Mouse (Mus musculus): Measurements from ENCODE around the gene Gnpat.

Gnpat gene

DNA sequence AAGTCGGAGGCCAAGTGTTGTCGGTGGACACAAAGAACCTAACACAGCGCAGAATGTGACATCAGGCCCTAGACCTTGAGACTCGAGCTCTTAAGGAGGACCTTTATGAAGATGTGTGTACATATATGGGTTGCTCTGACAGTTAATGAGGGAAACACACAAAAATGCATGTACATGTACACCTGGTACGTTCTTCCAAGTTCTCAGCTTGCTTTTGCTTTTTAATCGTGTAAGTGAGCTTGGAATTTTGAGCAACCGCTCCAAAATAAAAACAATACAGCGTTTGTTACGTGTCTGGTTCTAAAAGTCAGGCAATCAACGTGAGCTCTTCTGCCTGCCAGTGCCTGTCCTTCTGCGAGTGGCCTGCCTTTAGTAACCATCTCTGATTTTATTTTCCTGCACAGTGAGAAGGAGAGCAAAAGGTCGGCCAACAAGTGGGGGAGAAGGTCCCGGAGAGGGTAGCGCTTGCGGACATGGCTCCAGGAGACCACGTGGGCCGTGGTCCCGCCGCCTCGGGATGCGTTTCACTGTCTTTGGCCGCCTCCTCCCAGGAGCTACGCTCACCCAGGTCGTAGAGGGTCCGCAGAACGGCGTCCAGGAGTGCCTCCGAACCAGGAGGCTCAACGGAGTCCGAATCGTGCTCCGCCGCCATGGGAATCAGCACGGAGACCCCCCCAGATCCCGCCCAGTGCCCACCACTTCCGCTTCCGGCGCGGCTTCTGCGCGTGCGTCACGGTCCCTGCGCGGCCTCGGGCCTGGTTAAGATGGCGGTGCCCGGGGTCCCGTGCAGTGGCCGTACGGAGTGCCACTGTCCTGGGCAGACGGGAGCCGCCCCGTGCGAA, at the start of gene Gnpat, which contains the start of gene 2810004N23Rik:
Gene Gnpat, plus strand, starts transcription at position 713 of the 842 bp plus-strand sequence.
Gene 2810004N23Rik, minus strand, starts transcription at position 800 of the 842 bp plus-strand sequence.
- DNase-seq (ENCODE audit: low spot score in 2 of 2) = peak; percentile 91 to 92

DNA sequence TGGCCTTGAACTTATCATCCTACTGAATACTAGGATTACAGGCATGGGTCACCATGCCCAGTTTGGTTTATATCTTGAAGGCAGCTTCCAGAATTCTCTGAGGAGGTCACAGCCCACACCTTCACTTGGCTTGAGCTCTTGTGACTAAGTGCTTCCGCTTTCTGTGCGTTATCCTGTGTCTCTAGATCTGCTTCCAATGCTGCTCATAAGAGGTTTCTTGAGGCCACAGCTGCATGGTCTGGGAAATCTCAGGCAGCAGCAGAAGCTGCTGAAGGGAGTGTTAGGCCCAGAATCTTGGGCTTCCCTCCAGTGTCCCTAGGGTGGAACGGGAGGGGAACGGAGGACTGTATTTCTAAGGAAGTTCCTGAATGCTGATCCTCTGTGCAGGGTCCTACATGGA, 49.5 kb upstream of the Gnpat start:
- no peak for DNase-seq (ENCODE audit: low spot score in 2 of 2)

DNA sequence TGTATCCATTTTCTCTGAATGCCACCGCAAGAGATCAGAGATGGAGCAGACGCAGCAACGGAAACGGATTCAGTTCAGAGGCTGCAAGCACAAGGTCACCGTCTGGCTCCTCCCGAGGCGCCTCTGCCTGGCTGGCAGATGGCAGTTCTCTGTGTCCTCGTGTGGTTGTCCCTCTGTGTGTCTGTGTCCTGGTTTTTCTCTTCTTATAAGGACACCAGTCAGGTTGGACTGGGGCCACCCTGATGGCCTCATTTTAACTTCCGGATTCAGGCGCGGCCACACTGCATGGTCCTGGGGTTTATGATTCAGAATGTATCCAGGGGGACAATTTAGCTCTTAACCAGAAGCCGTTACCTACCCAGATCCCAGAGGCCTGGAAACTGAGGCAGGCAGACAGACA, 47.0 kb upstream of the Gnpat start:
- no peak for DNase-seq (ENCODE audit: low spot score in 2 of 2)

DNA sequence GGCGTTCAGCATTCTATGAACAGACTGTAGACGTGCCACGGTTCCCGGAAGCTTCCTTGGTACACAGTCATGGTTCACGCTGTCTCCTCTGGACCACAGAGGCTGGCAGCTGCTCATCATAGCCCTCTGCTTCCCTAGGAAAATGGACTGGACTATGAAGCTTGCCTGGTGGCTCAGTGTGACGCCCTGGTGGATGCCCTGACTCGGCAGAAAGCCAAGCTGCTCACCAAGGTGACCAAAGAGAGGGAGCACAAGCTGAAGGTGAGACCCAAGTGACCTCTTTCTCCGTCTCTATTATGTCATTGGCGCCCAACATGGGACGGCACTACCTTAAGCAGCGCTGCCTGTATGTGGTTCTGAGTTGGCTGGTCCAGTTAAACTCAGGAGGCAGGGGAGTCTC, 46.0 kb upstream of the Gnpat start:
- no peak for DNase-seq (ENCODE audit: low spot score in 2 of 2)

GRCm38 (mm10) chr8:124817361-124817760, 45.5 kb upstream of the Gnpat start:
- no peak for DNase-seq (ENCODE audit: low spot score in 2 of 2)

DNA sequence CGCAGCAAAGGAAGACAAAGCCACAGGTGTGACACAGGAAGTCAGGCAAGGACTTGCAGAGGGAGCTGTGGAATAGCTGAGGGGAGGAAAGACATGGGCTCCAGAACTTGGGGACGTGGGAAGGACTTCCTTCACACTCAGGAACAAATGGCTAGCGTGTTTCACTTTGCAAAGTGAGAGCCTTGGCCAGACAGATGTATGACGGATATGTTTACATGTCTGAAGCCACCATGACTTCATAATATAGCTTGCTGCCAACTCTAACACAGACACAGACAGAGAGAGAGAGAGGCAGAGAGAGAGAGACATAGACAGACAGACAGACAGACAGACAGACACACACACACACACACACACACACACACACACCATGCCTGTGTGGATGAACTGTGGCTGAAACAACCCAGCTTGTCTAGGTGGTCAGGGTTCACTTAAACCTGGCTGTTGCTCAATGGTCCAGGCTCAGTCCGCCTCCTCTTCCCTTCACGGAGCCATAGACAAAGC, 43.2 kb upstream of the Gnpat start:
- DNase-seq (ENCODE audit: low spot score in 2 of 2) = no peak

GRCm38 (mm10) chr8:124820125-124820524, 42.7 kb upstream of the Gnpat start:
- DNase-seq (ENCODE audit: low spot score in 2 of 2) = no peak

DNA sequence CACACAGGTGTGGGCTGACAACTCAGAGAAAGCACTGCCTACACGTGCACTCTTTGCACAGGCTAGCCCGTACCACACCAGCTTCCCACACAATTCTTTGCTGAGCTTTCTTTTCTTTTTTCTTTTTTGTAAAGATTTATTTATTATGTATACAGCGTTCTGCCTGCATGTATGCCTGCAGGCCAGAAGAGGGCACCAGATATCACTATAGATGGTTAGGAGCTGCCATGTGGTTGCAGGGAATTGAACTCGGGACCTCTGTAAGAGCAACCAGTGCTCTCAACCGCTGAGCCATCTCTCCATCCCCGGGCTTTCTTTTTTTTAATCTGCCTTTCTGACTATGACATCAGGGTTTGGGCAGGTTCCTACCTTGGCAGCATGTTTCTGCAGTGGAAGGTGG, 39.3 kb upstream of the Gnpat start:
- no peak for DNase-seq (ENCODE audit: low spot score in 2 of 2)

DNA sequence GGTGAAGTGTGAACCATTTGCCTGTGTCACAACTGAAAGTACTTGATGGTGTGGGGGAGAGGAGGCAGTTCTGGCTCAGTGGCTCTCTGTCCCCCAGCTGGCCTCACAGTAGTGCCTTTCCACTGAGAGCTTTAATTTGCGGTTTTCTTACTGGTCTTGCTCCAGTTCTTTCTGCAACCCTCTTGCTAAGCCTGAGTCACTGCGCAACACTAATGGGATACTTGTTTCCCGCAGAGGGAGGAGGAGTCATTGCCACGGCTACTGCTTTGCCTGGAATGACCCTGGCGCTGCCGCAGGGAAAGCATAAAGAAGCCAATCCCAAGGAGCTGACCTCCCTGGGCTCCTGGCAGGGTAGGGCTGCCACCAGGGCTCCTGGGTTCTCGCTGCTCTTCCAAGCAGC, 36.2 kb upstream of the Gnpat start:
- DNase-seq (ENCODE audit: low spot score in 2 of 2) = no peak

DNA sequence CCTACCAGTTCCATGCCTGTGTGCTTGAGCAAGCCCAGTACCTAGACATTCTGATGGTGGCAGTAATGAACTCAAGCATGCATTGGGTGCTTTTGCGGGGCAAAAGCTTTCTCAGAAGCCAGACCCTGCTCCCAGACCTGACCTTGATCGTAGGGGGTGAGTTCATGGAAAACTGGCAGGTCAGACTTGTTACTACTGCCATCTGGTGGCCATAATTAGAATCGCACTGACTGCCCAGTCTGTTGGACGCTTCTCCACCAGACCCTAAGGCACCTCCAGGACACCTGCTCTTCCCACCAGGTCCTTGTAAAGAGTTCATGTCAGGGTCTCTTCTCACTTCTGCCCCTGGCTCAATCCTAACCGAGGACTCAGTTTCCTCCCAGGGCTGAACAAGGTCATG, 35.4 kb upstream of the Gnpat start:
- peak; percentile 44 to 61 for DNase-seq (ENCODE audit: low spot score in 2 of 2)

GRCm38 (mm10) chr8:124828561-124829240, 34.1 kb upstream of the Gnpat start:
- DNase-seq (ENCODE audit: low spot score in 2 of 2) = no peak

GRCm38 (mm10) chr8:124830050-124830449, 32.8 kb upstream of the Gnpat start:
- DNase-seq (ENCODE audit: low spot score in 2 of 2) = no peak

DNA sequence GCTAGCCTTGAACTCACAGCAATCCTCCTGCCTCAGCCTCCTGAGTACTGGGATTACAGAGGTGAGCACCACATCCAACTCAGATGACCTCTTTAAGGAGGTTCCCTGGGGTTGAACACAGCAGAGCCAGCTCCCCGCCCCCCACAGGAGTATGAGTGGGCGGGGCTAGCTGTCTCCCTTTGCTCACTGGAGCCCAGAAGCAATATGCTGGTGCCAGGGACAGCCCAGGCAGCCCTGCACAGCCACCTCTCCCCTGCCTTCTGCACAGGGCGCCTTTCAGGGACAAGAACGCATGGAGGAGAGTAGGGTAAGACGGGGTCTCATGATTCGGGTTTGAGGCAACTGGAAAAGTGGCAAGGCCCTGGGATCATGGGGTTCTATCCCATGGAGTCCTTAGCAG, 31.3 kb upstream of the Gnpat start:
- no peak for DNase-seq (ENCODE audit: low spot score in 2 of 2)

- no peak for DNase-seq (ENCODE audit: low spot score in 2 of 2)
Measured at GRCm38 (mm10) chr8:124831941-124832340, 30.9 kb upstream of the Gnpat start.

DNA sequence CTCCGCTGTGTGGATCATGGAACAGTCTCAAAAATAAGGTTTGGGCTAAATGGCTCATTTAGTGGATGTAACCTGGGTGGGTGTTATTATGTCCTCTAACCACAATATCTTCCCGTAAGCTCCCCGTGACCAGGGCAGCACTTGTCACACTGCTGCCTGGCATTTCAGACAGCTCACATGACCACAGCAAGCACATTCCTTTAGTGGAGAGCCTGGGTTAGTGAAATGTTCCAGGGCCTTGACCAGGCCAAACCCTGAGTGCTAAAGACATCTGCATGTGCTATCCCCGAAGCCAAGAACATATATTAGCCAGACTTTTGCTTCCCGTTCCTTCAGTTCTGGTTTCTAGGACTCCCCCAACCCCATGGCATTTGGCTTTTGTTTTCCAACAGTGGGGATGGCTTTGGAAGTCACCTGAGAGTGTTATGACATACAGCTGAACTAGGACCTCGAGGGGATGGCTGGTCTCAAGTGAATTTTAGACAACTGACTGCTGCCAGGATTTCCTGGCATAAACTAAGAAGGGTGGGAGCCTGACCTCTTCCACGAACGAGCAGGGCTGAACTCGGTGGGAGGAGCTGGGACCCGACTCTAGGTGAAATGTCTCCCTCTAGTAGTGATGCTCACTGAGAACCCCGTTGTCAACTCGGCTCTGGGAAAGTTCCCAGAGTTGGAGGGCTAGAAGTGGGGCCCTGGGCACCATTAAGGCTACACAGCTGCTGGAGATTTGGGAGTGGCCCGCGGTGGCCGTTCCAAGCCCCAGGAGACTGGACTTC, 29.2 kb upstream of the Gnpat start:
- no peak for DNase-seq (ENCODE audit: low spot score in 2 of 2)

DNA sequence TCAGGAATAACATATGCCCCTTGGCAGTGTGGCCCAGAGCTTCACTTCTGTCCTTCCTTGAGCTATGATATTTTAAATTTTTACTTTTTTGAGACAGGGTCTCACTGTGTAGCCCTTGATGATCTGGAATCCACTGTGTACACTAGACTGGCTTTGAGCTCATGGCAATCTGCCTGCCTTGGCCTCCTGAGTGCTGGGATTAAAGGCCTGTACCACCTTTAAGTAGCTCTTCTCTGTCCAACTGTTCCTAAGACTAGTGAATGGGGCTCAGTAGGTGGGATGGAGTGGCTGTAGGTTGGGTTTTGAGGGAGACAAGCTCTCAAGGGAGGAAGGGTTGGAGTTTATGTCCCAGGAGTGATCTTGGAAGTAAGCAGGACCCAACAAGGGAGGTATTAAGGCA, 27.0 kb upstream of the Gnpat start:
- DNase-seq (ENCODE audit: low spot score in 2 of 2) = no peak

DNA sequence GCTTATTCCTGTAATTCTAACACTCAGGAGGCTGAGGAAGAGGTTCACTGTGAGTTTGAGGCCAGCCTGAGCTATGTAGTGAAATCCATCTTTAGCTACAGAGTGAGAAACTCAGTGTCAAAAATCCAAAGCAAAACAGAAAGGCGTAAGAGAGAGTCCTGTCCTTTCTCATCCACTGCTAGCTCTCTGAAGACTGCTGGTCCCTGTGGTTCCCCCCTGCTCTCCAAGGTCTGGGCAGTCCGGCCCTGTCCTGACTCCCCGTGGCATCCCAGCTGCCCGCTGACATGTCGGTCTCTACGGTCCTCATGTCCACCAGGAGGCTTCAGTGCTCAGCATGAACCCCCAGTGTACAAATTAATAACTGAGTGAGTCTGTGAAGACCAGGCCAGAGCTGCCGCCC, 26.6 kb upstream of the Gnpat start:
- DNase-seq (ENCODE audit: low spot score in 2 of 2) = no peak

- no peak for DNase-seq (ENCODE audit: low spot score in 2 of 2)
Measured at GRCm38 (mm10) chr8:124836907-124837306, 25.9 kb upstream of the Gnpat start.

GRCm38 (mm10) chr8:124837956-124838355, 24.9 kb upstream of the Gnpat start:
- no peak for DNase-seq (ENCODE audit: low spot score in 2 of 2)

DNA sequence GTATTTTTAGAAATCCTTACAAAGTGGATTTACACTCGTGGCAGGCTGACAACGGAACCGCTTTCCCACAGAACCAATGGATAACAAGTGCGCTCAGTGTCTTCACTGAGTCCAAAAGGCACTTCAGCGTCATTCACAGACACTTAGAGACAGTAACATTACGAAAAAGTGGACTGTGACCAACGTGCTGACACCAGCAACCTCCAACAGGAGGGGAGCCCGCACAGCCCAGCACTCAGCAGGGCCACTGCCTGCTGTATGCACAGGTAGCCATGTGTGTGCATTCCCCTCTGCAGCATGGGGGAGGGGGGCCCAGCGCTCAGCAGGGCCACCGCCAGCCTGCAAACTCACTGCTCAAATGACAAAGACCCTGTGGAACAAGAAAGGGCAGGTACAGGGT, 23.5 kb upstream of the Gnpat start:
- no peak for DNase-seq (ENCODE audit: low spot score in 2 of 2)

DNA sequence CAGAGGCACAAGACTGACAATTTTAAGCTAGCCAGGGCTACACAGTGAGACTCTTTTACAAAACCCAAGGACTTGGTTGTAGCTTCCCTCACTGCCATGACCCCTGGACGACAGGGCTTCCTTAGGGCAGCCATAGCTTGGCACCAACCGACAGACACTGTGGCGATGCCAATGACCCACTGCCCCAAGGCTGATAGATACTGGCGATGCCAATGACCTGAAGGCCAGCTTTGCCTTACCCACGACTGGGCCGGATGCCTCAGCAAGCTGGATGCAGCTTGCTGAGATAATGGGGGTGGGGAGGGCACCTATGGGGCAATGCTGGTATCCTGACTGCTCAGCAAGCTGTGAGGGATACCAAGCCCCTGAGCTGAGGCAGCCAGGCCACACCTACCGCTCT, 21.9 kb upstream of the Gnpat start:
- DNase-seq (ENCODE audit: low spot score in 2 of 2) = no peak

DNA sequence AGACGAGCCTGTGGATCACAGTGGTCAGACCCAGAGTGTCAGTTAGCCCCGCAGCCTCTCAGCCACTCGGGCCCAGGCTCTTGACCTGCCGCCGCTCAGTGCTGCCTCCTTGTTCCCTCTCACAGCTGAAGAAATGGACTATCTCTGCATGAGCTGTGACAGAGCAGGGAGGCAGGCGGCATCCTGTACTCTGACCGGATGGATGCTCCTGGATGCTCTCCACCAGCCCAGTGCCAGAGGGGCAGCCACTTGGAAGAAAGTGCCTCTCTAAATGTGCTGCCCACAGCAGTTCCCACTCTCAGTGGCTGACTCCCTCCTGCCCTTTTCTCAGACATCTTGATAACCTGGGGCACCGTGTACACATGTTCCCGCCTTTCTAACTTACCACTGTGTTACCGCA, 21.1 kb upstream of the Gnpat start:
- no peak for DNase-seq (ENCODE audit: low spot score in 2 of 2)

Data from spleen, postnatal 10 days (tissue).